Mouse (Mus musculus) gastrocnemius, postnatal 36 days (tissue): ENCODE results near the gene Luc7l. TPM values are rescaled to one million over a fixed set of nuclear protein-coding genes. Genes with fewer than 3 reads are reported as not detected.

Experiments
- total RNA-seq, 2 experiments: library from RNA; stranded (reverse); gene quantifications; 2 replicates each; pipeline ENCODE4 v1.2.3; 2021

The Luc7l gene
- total RNA-seq, 2 experiments from 2014 or later: 9.9 to 10.8 TPM

Other genes starting within 250 kb of the Luc7l start
- 10 to 100 TPM; 57.9 to 61.5 TPM for gene Rab11fip3, start 183.3 kb upstream of the Luc7l start, total RNA-seq
- gene Decr2, start 162.6 kb upstream of the Luc7l start, total RNA-seq: 1 to 10 TPM; 2.3 to 2.8 TPM
- 1 to 10 TPM; 1.0 to 1.7 TPM for gene Nme4, start 157.3 kb upstream of the Luc7l start, total RNA-seq
- 1 to 10 TPM in 1 of 2 experiments, under 1 TPM in 1; 0.69 to 1.4 TPM for gene Tmem8, start 139.6 kb upstream of the Luc7l start, total RNA-seq
- 10 to 100 TPM; 55.9 to 60.6 TPM for gene Mrpl28, start 129.4 kb upstream of the Luc7l start, total RNA-seq
- gene Axin1, start 114.2 kb upstream of the Luc7l start, total RNA-seq: 10 to 100 TPM; 13.0 to 14.7 TPM
- not detected for gene Pdia2, start 53.8 kb upstream of the Luc7l start, total RNA-seq
- 1 to 10 TPM; 1.0 to 1.1 TPM for gene Rgs11, start 49.9 kb upstream of the Luc7l start, total RNA-seq
- 1 to 10 TPM in 1 of 2 experiments, under 1 TPM in 1; 0.42 to 1.3 TPM for gene Arhgdig, start 45.1 kb upstream of the Luc7l start, total RNA-seq
- 10 to 100 TPM; 65.5 to 66.9 TPM for gene Fam234a, start 8.7 kb upstream of the Luc7l start, total RNA-seq
- gene Neurl1b, start 161.9 kb downstream of the Luc7l start, total RNA-seq: 1 to 10 TPM; 2.6 to 3.7 TPM